Mouse (Mus musculus) ES-Bruce4 (cell line): ENCODE measurements at regions not wholly inside any gene's neighbourhood (a gene's known extent, or its start where the extent isn't known, plus 50 kb on each side); places are given as distances from the start of the nearest gene placed in this dataset.

ENCODE experiments used
- CTCF ChIP-seq: IDR thresholded peaks from one replicate; pipeline ENCODE4 v1.8.1; 2011; ENCODE audit warnings: low read depth, low read length
- EP300 ChIP-seq: IDR thresholded peaks from 2 replicates; pipeline ENCODE4 v1.6.1; 2011; ENCODE audit warnings: low read depth, low read length; ENCODE audit not compliant: insufficient read depth
- POLR2A ChIP-seq: IDR thresholded peaks from one replicate; pipeline ENCODE4 v1.8.1; 2011; ENCODE audit warnings: low read length; ENCODE audit not compliant: insufficient read depth

GRCm38 (mm10) chr5:26691121-26691520, 125.9 kb upstream of the Dpp6 start:
- TF ChIP-seq CTCF (peak; percentile 23), POLR2A (no peak), EP300 (no peak)
